Mouse (Mus musculus): ENCODE results near the gene Sardh.

DNA sequence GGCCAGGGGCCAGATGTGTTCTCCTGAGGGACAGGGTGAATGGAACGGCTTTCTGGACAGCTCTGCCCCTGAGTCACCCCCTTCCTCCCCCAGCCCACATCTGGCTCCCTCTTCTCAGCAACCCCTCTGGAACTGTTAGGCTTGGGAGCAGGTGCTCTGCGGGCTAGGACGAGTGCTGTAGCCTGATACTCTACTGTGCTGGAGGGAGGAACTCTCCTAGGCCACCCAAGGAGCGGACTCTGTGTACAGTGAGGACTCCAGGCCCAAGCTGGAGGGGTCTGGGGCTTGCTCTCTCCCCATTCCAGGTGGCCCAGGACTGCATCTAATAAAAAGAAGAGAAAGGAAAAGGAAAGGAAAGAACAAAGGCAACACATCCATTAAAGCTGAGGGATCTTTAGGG, 58.1 kb downstream of the Sardh start:
- TF ChIP-seq CTCF (IDR thresholded peaks at IDR 0.05; ENCODE audit: borderline replicate concordance, extremely low read depth, insufficient read depth, insufficient read length) (no peak), POLR2A (IDR thresholded peaks at IDR 0.05; ENCODE audit: borderline replicate concordance, extremely low read depth, insufficient read depth, insufficient read length, poor library complexity, severe bottlenecking) (no peak)

Measured in brain, embryonic 14.5 days (tissue).